Mouse (Mus musculus) spleen, postnatal 4 days (tissue): Measurements from ENCODE around the gene Il1b.
A peak's percentile ranks its signal among the peaks of the same experiment; 100 is the strongest.

Experiments used
- DNase-seq, 2 experiments: peaks; one replicate each; pipeline ENCODE4 v3.0.0; 2022; ENCODE audit warnings: low spot score in 2 of 2

The Il1b gene

GRCm38 (mm10) chr2:129368795-129369194 is 2.1 kb downstream of the Il1b start:
- DNase-seq, result peak in 1 of 2 experiments; percentile 40

GRCm38 (mm10) chr2:129368106-129368505 is 2.8 kb downstream of the Il1b start:
- DNase-seq, result no peak

- peak in 1 of 2 experiments; percentile 35 for DNase-seq
These were observed 3.7 kb downstream of the Il1b start for GRCm38 (mm10) chr2:129367246-129367645.

- DNase-seq, result peak in 1 of 2 experiments; percentile 47
These were observed 9.9 kb downstream of the Il1b start for GRCm38 (mm10) chr2:129360975-129361560.

- peak; percentile 12 to 49 for DNase-seq
These were observed 10.7 kb downstream of the Il1b start for GRCm38 (mm10) chr2:129360197-129360596.

- DNase-seq, result no peak
These were observed 32.8 kb downstream of the Il1b start for GRCm38 (mm10) chr2:129338138-129338621.

- DNase-seq, result peak in 1 of 2 experiments; percentile 53
These were observed 37.5 kb downstream of the Il1b start for GRCm38 (mm10) chr2:129333471-129333870.

- DNase-seq, result peak in 1 of 2 experiments; percentile 26
These were observed 40.4 kb downstream of the Il1b start for GRCm38 (mm10) chr2:129330540-129330939.

- DNase-seq, result peak in 1 of 2 experiments; percentile 44
These were observed 40.9 kb downstream of the Il1b start for GRCm38 (mm10) chr2:129330024-129330423.

- no peak for DNase-seq
These were observed 42.7 kb downstream of the Il1b start for GRCm38 (mm10) chr2:129328238-129328637.

- no peak for DNase-seq
These were observed 46.7 kb downstream of the Il1b start for GRCm38 (mm10) chr2:129324216-129324615.

GRCm38 (mm10) chr2:129322117-129322635 is 48.8 kb downstream of the Il1b start:
- DNase-seq, result no peak

- no peak for DNase-seq
These were observed 50.8 kb downstream of the Il1b start for GRCm38 (mm10) chr2:129320033-129320605.

- DNase-seq, result peak in 1 of 2 experiments; percentile 53
These were observed 55.1 kb downstream of the Il1b start for GRCm38 (mm10) chr2:129315831-129316230.

GRCm38 (mm10) chr2:129314880-129315279 is 56.1 kb downstream of the Il1b start:
- DNase-seq, result peak in 1 of 2 experiments; percentile 50
